Mouse (Mus musculus) cerebellum, adult (tissue): ENCODE measurements around the gene Slc5a10.

Experiments used
- ATAC-seq: cut with Nextera tagmentation; 2 replicates; pipeline ENCODE4 v1.9.2; 2017; ENCODE audit warnings: mild to moderate bottlenecking, moderate library complexity, mixed read lengths; ENCODE audit not compliant: insufficient number of reproducible peaks, low FRiP score, low TSS enrichment

Gene Slc5a10

GRCm38 (mm10) chr11:61720636-61721035, at the start of gene Slc5a10:
Gene Slc5a10 (minus strand): TSS chr11:61720826.
- ATAC-seq = no peak

- peak; percentile 80; the same call in 1 of the 2 replicates for ATAC-seq
These were observed 41.2 kb upstream of the Slc5a10 start, which contains the start of gene Prpsap2 for GRCm38 (mm10) chr11:61761584-61762407. Gene Prpsap2 (minus strand): TSS chr11:61762088.

- ATAC-seq = no peak
These were observed 39.9 kb upstream of the Slc5a10 start for GRCm38 (mm10) chr11:61760518-61760917.

GRCm38 (mm10) chr11:61757151-61757550, 36.5 kb upstream of the Slc5a10 start:
- no peak for ATAC-seq

GRCm38 (mm10) chr11:61751612-61752011, 31.0 kb upstream of the Slc5a10 start:
- no peak for ATAC-seq

GRCm38 (mm10) chr11:61747161-61747560, 26.5 kb upstream of the Slc5a10 start:
- no peak for ATAC-seq

- no peak for ATAC-seq
These were observed 25.2 kb upstream of the Slc5a10 start for GRCm38 (mm10) chr11:61745781-61746180.

GRCm38 (mm10) chr11:61744460-61744859, 23.8 kb upstream of the Slc5a10 start:
- ATAC-seq = no peak

GRCm38 (mm10) chr11:61743768-61744167, 23.1 kb upstream of the Slc5a10 start:
- no peak for ATAC-seq

- ATAC-seq = no peak
These were observed 19.9 kb upstream of the Slc5a10 start for GRCm38 (mm10) chr11:61740500-61740899.

- ATAC-seq = no peak
These were observed 16.7 kb upstream of the Slc5a10 start for GRCm38 (mm10) chr11:61737290-61737689.

- ATAC-seq = no peak
These were observed 12.0 kb upstream of the Slc5a10 start for GRCm38 (mm10) chr11:61732672-61733071.

- no peak for ATAC-seq
These were observed 7.4 kb upstream of the Slc5a10 start for GRCm38 (mm10) chr11:61728037-61728436.

- no peak for ATAC-seq
These were observed 1.5 kb upstream of the Slc5a10 start for GRCm38 (mm10) chr11:61722077-61722476.

GRCm38 (mm10) chr11:61719826-61720225, 800 bp downstream of the Slc5a10 start:
- ATAC-seq = no peak

- no peak for ATAC-seq
These were observed 1.2 kb downstream of the Slc5a10 start for GRCm38 (mm10) chr11:61719387-61719786.

- no peak for ATAC-seq
These were observed 2.6 kb downstream of the Slc5a10 start for GRCm38 (mm10) chr11:61717990-61718389.

GRCm38 (mm10) chr11:61715130-61715529, 5.5 kb downstream of the Slc5a10 start:
- ATAC-seq = no peak

GRCm38 (mm10) chr11:61714346-61715117, 6.1 kb downstream of the Slc5a10 start:
- ATAC-seq = peak; percentile 82; the same call in 1 of the 2 replicates

- ATAC-seq = no peak
These were observed 7.3 kb downstream of the Slc5a10 start for GRCm38 (mm10) chr11:61713157-61713855.

- ATAC-seq = no peak
These were observed 11.7 kb downstream of the Slc5a10 start for GRCm38 (mm10) chr11:61708928-61709327.
